Mouse (Mus musculus) G1E (cell line): ENCODE results near the gene 9330182L06Rik. TPM values are rescaled to one million over a fixed set of nuclear protein-coding genes. Genes with fewer than 3 reads are reported as not detected.

ENCODE experiments used
- ATAC-seq: 2 replicates; pipeline ENCODE4 v1.8.0; 2016; ENCODE audit warnings: mild to moderate bottlenecking; ENCODE audit not compliant: insufficient number of reproducible peaks, poor library complexity, low FRiP score, severe bottlenecking; ENCODE audit errors: extremely low read depth
- DNase-seq: peaks from one replicate; pipeline ENCODE4 v3.0.0; 2012; ENCODE audit warnings: low spot score
- H3K27me3 ChIP-seq: 2 replicates; pipeline ENCODE4 v1.6.1; 2012; ENCODE audit warnings: mild to moderate bottlenecking, low read length, inconsistent platforms; ENCODE audit not compliant: insufficient read depth
- H3K36me3 ChIP-seq: replicated peaks from 2 replicates; pipeline ENCODE3; 2012; ENCODE audit warnings: mild to moderate bottlenecking, inconsistent platforms
- H3K4me1 ChIP-seq: 2 replicates; pipeline ENCODE4 v1.6.1; 2012; ENCODE audit warnings: low read depth, low read length, inconsistent platforms, mixed read lengths; ENCODE audit not compliant: insufficient read depth
- H3K4me3 ChIP-seq: 2 replicates; pipeline ENCODE4 v1.5.1; 2012; ENCODE audit warnings: low read depth, mild to moderate bottlenecking, inconsistent platforms, low read length, moderate library complexity, mixed read lengths
- H3K9me3 ChIP-seq: replicated peaks from 2 replicates; pipeline ENCODE4 v1.6.1; 2012; ENCODE audit warnings: inconsistent platforms
- CTCF ChIP-seq: IDR thresholded peaks from 2 replicates; pipeline ENCODE4 v1.5.1; 2012; ENCODE audit warnings: low read depth, low read length, inconsistent platforms, mixed read lengths
- GATA1 ChIP-seq: IDR thresholded peaks from 2 replicates; pipeline ENCODE4 v1.6.1; 2012; ENCODE audit warnings: borderline replicate concordance, low read length, inconsistent platforms, mixed read lengths
- GATA2 ChIP-seq: IDR thresholded peaks from 2 replicates; pipeline ENCODE4 v1.6.1; 2012; ENCODE audit warnings: low read depth, low read length, inconsistent platforms, borderline replicate concordance
- POLR2AphosphoS5 ChIP-seq: IDR thresholded peaks from 2 replicates; pipeline ENCODE4 v1.6.1; 2012; ENCODE audit warnings: low read depth, low read length, inconsistent platforms; ENCODE audit not compliant: insufficient replicate concordance
- TAL1 ChIP-seq: conservative IDR thresholded peaks from 2 replicates; pipeline ENCODE4 v1.6.1; 2012; ENCODE audit warnings: low read depth, low read length, inconsistent platforms, mixed read lengths
- polyA plus RNA-seq: library from polyadenylated mRNA; stranded (reverse); fragments of >175 nt; gene quantifications from 2 replicates; pipeline ENCODE4 v1.2.3, GENCODE M21; 2012
- total RNA-seq, 2 experiments: library from RNA; stranded (forward) in 1 of 2; stranded (reverse) in 1 of 2; fragments of 200-1000 nt in 1 of 2; fragments of >200 nt in 1 of 2; fragmentation: Nextera tagmentation in 1 of 2; gene quantifications; 2 replicates each; pipeline ENCODE4 v1.2.3; 2014 to 2017

Gene 9330182L06Rik
- total and polyA plus RNA-seq, 3 experiments = 0.16 TPM; not detected in 2

- Histone ChIP-seq H3K4me3 (no peak overlapping the region), H3K4me1 (no peaks in the 10 kb centered on the region), H3K9me3 (no peaks in the 10 kb centered on the region), H3K36me3 (no peaks in the 10 kb centered on the region), H3K27me3 (no peaks in the 10 kb centered on the region)
- no peak for DNase-seq
- TF ChIP-seq CTCF = no peak
- no peak for TF ChIP-seq POLR2AphosphoS5
- no peak for TF ChIP-seq TAL1
- no peak for TF ChIP-seq GATA1
- TF ChIP-seq GATA2 = no peak
- no peak for ATAC-seq
These were observed 229.5 kb downstream of the 9330182L06Rik start for GRCm38 (mm10) chr5:9495456-9495855.

GRCm38 (mm10) chr5:9497235-9497634 lies 231.3 kb downstream of the 9330182L06Rik start:
- TF ChIP-seq GATA1 (no peak), CTCF (no peak), POLR2AphosphoS5 (no peak), TAL1 (no peak), GATA2 (no peak)
- no peak for DNase-seq
- Histone ChIP-seq H3K9me3 (no peaks in the 10 kb centered on the region), H3K27me3 (no peaks in the 10 kb centered on the region), H3K4me1 (no peaks in the 10 kb centered on the region), H3K36me3 (no peaks in the 10 kb centered on the region), H3K4me3 (no peak overlapping the region)
- no peak for ATAC-seq

GRCm38 (mm10) chr5:9511027-9511426 lies 245.1 kb downstream of the 9330182L06Rik start:
- H3K9me3 ChIP-seq = no peaks in the 10 kb centered on the region
- H3K4me1 ChIP-seq = no peaks in the 10 kb centered on the region
- TF ChIP-seq GATA1 = no peak
- TF ChIP-seq POLR2AphosphoS5 = no peak
- TF ChIP-seq TAL1 = no peak
- no peak for TF ChIP-seq CTCF
- TF ChIP-seq GATA2 = no peak
- H3K4me3 ChIP-seq = no peak overlapping the region
- H3K36me3 ChIP-seq = no peaks in the 10 kb centered on the region
- DNase-seq = no peak
- no peaks in the 10 kb centered on the region for H3K27me3 ChIP-seq
- no peak for ATAC-seq

GRCm38 (mm10) chr5:9525507-9525906 lies 259.6 kb downstream of the 9330182L06Rik start:
- no peak for TF ChIP-seq CTCF
- TF ChIP-seq GATA2 = no peak
- no peak for TF ChIP-seq TAL1
- no peak for TF ChIP-seq POLR2AphosphoS5
- no peak for TF ChIP-seq GATA1
- H3K27me3 ChIP-seq = no peaks in the 10 kb centered on the region
- H3K9me3 ChIP-seq = no peaks in the 10 kb centered on the region
- H3K4me1 ChIP-seq = no peaks in the 10 kb centered on the region
- ATAC-seq = no peak
- H3K36me3 ChIP-seq = no peaks in the 10 kb centered on the region
- no peak overlapping the region for H3K4me3 ChIP-seq
- DNase-seq = no peak

Other genes with a start within 250 kb of the 9330182L06Rik start
- gene Tmem243, start 165.4 kb upstream of the 9330182L06Rik start, total RNA-seq (2014; fragmentation: Nextera tagmentation) = 0.97 and 2.0 TPM in 2 replicates
- 2.6 and 3.2 TPM in 2 replicates for gene Tmem243, start 165.4 kb upstream of the 9330182L06Rik start, total RNA-seq (2017)
- gene Tmem243, start 165.4 kb upstream of the 9330182L06Rik start, polyA plus RNA-seq = 0.68 and 0.87 TPM in 2 replicates
- gene Dmtf1, start 104.3 kb upstream of the 9330182L06Rik start, total RNA-seq (2014; fragmentation: Nextera tagmentation) = 65.8 and 72.2 TPM in 2 replicates
- gene Dmtf1, start 104.3 kb upstream of the 9330182L06Rik start, total RNA-seq (2017) = 57.5 and 60.9 TPM in 2 replicates
- gene Dmtf1, start 104.3 kb upstream of the 9330182L06Rik start, polyA plus RNA-seq = 3.0 and 3.2 TPM in 2 replicates